Mouse (Mus musculus) bone marrow, adult 2 months (tissue): Measurements from ENCODE around the gene Ropn1. TPM values are rescaled to one million over a fixed set of nuclear protein-coding genes. Genes with fewer than 3 reads are reported as not detected.
"Not testable (repeated sequence)": the region's sequence is repeated elsewhere in the genome, so short reads cannot be mapped to it uniquely, and the experiment has no call there.

Experiments used
- H3K27ac ChIP-seq: fragments of 200-500 bp; 2 replicates; pipeline ENCODE4 v1.5.1; 2012; ENCODE audit warnings: low read depth, mild to moderate bottlenecking, control low read depth, inconsistent platforms, low read length; ENCODE audit not compliant: control insufficient read depth, poor library complexity, insufficient read depth
- H3K4me1 ChIP-seq: fragments of 200-500 bp; 2 replicates; pipeline ENCODE4 v1.6.1; 2011; ENCODE audit warnings: low read length; ENCODE audit not compliant: control insufficient read depth, insufficient read depth
- H3K4me3 ChIP-seq: fragments of 200-500 bp; replicated peaks from 2 replicates; pipeline ENCODE3; 2011; ENCODE audit warnings: mild to moderate bottlenecking, low read depth, low read length, control low read depth; ENCODE audit not compliant: control insufficient read depth
- CTCF ChIP-seq: fragments of 200-500 bp; IDR thresholded peaks from 2 replicates; pipeline ENCODE4 v1.5.1; 2011; ENCODE audit warnings: low read length, control low read depth; ENCODE audit not compliant: control insufficient read depth, insufficient read depth
- POLR2A ChIP-seq: fragments of 200-500 bp; IDR thresholded peaks from 2 replicates; pipeline ENCODE4 v1.6.1; 2011; ENCODE audit warnings: low read depth, mild to moderate bottlenecking, control low read depth, low read length, borderline replicate concordance; ENCODE audit not compliant: control insufficient read depth
- WGBS: fragments of 180-500 bp; shearing (Covaris S2); methylation state at CpG from one replicate; pipeline ENCODE4 v1.1.7; 2018; 5-methylcytosine and 5-hydroxymethylcytosine counted together
- polyA plus RNA-seq: library from polyadenylated mRNA; stranded (reverse); fragments of >200 nt; gene quantifications from 2 replicates; pipeline ENCODE4 v1.2.4, GENCODE M21; 2011; ENCODE audit warnings: low replicate concordance; ENCODE audit not compliant: missing spikeins, insufficient read depth, insufficient read length

Ropn1 gene
- polyA plus RNA-seq, 1 experiment = not detected

DNA sequence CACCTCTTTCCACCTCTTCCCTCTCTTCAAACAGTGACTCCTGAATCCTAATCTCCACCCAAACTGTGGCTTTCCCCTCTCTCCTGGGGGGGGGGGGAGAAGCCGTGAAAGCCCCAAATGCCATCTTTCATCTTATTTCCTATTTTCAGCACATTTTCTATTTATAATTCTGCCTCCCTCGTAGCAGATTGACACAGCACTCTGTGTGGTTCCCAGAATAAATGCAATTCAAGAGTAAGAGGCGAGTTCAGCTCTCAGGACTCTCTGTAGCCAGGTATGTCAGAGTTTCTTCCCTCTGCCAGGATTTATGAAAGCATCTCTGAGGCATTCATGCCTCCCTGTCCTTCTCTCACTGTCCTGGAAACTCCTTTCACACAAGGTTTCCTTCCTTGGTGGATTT, 14.2 kb upstream of the Ropn1 start:
- no peak for TF ChIP-seq CTCF
- TF ChIP-seq POLR2A = no peak
- Histone ChIP-seq H3K27ac (no peak overlapping the region), H3K4me3 (no peak overlapping the region), H3K4me1 (no peaks in the 10 kb centered on the region)
- 16% methylated on average over 3 of the region's 3 CpGs for WGBS

DNA sequence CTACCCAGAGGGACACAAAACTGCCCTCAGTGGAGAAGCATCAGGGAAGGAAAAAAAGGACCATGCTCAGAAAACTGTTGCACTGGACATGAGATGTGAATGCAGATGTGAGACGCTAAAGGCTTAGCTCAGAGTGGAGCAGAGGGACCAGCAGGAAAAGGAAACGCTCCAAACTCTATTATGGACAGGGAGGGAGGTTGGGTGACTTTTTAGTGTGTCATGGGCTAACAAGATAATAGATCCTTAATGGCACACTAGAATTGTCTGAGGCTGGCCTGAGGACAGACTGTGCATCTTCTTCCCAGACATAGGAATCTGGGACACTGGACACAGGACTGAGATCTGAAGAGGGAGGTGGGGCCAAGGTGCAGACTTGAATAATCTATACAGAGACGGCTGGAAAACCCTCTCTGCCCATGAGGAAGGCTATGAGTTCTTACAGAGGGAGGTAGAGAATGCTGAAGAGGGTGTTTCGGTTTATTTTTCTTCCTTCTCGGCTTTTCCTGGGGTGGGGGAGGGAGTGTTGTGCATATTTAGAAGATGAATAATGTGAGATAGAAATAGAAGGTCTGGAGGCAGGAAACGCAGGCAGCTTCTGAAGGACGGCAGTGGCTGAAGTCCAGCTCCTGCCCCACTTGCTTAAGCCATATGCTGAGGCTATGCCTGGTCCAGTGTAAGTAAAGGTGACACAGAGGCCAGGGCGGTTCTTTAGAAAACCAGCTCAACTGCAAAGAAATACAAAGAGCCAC, 6.0 kb upstream of the Ropn1 start:
- Histone ChIP-seq H3K4me3 (no peak overlapping the region), H3K4me1 (no peaks in the 10 kb centered on the region), H3K27ac (no peak overlapping the region)
- TF ChIP-seq CTCF (no peak), POLR2A (no peak)
- WGBS = 44% methylated on average over 8 of the region's 8 CpGs

DNA sequence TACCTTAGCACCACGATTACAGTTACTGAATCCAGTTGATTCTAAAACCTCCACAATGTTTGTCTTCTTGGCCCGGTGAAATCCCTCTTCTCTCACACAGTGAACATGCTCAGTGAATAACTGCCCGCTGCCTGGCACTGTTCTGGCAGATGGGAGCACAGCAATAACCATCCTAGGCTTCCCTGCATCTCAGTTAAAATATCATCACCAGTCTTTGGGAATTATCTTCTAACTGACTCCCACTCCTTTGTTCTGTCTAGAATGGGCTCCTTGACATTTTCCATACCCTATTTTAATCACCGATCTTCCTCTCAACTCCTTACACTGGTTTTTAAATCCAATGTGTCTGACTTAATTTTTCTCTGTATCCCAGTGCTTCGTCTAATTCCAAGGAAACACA, 3.3 kb downstream of the Ropn1 start:
- TF ChIP-seq CTCF (no peak), POLR2A (no peak)
- no peak overlapping the region for H3K27ac ChIP-seq
- WGBS = 80% methylated on average over 5 of the region's 5 CpGs
- H3K4me1 ChIP-seq = no peaks in the 10 kb centered on the region
- no peak overlapping the region for H3K4me3 ChIP-seq

DNA sequence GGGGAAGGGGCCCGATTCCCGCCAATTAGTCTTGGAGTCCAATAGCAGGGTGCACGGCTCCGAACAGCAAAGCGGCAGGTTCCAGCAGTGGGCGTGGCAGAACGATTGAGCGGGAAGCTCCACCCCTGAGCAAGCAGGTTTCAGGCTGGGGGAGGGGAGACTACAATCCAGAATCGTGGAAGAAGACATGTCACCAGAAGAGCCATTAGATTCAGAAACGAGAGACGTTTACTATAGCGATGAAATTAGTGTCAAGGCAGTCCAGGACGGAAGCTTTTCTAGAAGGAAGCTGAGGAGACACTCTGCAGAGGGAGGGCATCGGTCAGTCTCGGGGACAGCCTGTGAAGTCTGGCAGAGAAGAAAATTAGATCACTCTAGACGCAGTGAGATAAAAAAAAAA, 7.8 kb downstream of the Ropn1 start:
- H3K4me1 ChIP-seq, H3K27ac ChIP-seq, H3K4me3 ChIP-seq: not testable (repeated sequence)
- WGBS = 3% methylated on average over 16 of the region's 16 CpGs

DNA sequence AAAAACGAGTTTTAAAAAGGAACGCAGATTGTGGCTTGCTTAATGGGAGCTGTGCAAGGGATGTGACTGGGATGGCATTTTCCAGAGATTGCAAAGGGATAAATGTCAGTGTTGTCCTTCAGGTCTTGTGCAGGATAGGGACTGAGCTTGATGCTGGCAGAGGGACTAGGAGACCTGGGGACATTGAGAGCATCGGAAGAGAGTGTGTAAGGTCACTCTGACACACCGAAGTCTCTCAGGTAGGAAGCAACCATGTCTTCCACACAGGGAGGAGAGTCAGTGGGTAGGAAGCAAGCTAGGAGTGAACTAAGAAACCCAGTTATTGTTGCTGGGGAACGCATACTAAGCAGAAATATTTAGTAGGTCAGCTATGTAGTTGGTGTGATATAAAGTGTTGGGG, 8.3 kb downstream of the Ropn1 start:
- H3K27ac ChIP-seq = no peak overlapping the region
- no peak overlapping the region for H3K4me3 ChIP-seq
- no peaks in the 10 kb centered on the region for H3K4me1 ChIP-seq
- no peak for TF ChIP-seq POLR2A
- TF ChIP-seq CTCF = no peak
- WGBS = 32% methylated on average over 5 of the region's 5 CpGs

DNA sequence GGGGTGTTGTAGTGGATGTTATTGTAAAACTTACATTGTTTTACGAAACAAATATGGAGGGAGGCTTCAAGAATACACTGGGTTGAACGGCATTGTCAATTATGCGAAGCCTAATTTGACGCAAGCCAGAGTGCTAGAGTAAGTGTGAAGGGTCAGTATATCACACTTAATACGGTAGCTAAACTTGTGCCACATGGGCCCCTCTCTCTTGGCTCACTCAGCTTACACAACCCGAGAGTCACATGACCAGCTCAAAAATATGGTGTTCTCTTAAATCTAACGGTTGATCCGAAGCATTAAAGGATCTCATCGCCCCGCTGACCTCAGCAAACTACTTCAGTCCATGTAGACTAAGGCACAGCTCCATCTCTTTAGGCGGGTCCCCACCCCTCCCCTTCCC, 8.7 kb downstream of the Ropn1 start:
- Histone ChIP-seq H3K4me3 (no peak overlapping the region), H3K27ac (no peak overlapping the region), H3K4me1 (no peaks in the 10 kb centered on the region)
- TF ChIP-seq CTCF = no peak
- TF ChIP-seq POLR2A = no peak
- WGBS = 53% methylated on average over 11 of the region's 11 CpGs

DNA sequence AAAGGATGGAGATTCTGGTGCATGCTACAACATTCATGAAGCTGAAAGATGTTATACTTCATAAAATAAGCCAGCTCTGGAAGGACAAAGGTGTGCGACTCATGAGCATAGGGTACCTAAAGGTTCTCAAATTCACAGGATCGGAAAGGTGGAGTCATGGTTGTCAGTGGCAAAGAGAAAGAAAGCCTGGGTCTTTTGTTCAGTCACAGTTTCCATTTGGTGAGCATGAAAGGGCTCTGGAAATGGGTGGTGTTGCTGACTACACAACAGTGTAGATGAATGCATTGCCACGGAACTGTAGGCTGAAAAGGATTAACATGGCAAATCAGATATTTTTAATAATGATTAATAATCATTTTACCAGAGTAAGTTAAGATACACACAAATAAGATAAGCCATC, 14.8 kb downstream of the Ropn1 start:
- H3K4me3 ChIP-seq = no peak overlapping the region
- TF ChIP-seq CTCF (no peak), POLR2A (no peak)
- no peaks in the 10 kb centered on the region for H3K4me1 ChIP-seq
- no peak overlapping the region for H3K27ac ChIP-seq
- WGBS = 76% methylated on average over 3 of the region's 3 CpGs

DNA sequence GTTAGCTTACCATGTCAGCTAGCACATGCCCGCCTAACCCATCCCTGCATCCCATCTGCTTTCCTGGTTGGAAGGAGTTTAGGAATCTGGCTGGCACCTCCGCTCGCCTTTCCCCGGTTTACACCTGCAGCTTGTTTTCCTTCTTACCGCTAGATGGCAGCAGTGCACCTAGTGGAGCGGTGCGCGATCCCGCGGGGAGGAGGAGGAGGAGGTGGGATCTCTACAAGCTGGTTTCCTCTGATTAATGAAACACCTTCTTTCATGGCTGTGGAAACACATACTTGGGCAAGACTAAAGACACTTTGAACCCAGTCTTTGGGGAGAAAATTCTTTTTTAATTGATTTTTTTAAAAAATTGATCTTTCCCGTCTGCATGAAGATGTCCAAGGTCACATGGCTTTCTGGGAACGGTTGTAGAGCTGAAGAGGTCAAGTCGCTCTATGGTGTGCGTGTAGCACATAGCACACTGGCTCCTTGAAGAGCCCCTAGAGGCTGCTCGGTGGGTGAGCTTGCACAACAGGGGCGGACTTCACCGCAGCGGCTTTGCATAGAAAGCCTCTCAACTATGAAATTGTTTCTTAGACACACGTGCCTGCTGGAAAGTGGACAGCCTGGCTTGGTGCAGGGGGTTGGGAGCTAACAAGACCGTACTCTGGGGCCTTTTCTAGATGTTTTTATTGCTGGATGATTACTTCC, 17.5 kb downstream of the Ropn1 start:
- no peaks in the 10 kb centered on the region for H3K4me1 ChIP-seq
- no peak overlapping the region for H3K4me3 ChIP-seq
- TF ChIP-seq CTCF (peak; percentile 98), POLR2A (no peak)
- H3K27ac ChIP-seq = no peak overlapping the region
- 3% methylated on average over 20 of the region's 20 CpGs for WGBS
